Mouse (Mus musculus) ES-CJ7 (cell line): ENCODE data around the gene ccdc198.
"Not testable (repeated sequence)": the region's sequence is repeated elsewhere in the genome, so short reads cannot be mapped to it uniquely, and the experiment has no call there.

Experiments used
- DNase-seq: peaks from one replicate; pipeline ENCODE4 v3.0.0; 2011; ENCODE audit warnings: low read depth, low spot score

The ccdc198 gene

DNA sequence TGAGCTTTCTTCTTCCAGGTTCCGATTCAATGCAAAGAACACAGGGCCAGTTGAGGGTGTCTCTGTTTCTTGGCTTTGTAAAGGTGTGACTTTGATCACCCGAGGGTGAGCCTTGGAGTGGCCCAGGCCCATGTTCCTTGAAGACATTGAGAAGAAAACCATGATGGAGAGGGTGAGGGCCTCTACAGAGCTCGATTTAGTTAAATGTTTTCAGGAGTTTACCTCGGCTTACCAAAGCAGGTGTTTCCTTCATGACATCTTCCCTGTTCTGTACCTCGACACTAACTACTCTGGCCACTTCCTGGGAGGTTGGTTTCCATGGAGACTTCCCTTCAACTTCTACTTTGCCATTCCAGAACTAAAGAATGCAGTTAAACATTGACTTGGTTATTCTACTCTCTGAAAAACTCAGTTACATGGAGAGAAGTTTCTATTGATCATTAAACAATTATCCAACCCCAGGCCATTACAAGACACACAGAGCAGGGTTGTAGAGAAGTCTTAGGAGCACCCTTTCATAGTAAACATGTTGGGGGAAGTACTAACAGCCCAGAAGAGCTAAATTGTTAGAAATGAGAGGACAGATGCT lies at the start of gene ccdc198:
ccdc198 (minus strand) TSS at position 349 of the 589 bp plus-strand sequence.
- DNase-seq = no peak

DNA sequence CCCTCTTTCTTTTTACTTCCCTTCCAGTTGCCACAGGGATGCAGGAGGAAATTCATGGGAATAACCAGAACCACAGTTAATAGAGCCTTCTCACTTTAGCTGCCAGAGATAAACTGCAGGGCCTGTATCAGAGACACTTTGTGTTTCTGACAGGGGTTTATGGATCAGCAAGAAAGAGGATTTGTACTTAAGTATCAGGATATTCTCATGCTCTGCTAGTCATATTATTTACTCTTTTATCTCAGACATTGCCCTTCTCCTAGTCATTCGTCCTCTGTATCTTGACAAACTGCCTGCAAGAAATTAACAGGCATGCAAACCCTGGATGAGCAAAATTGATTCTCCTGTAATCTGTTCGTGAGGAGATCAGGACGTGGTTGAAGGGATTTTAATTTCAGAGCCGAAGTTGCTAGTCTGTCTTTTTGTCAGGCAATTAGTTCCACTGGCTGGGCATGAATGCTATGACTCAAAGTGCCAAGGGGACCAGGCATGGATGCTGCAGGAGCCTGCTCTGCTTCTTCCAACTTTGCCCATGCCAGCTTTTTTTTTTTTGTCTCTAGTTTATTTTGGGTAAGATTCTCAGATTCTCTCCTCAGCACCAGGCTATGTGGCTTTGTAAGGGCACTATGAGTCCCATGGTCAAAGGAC lies 48.7 kb upstream of the ccdc198 start:
- DNase-seq = no peak

DNA sequence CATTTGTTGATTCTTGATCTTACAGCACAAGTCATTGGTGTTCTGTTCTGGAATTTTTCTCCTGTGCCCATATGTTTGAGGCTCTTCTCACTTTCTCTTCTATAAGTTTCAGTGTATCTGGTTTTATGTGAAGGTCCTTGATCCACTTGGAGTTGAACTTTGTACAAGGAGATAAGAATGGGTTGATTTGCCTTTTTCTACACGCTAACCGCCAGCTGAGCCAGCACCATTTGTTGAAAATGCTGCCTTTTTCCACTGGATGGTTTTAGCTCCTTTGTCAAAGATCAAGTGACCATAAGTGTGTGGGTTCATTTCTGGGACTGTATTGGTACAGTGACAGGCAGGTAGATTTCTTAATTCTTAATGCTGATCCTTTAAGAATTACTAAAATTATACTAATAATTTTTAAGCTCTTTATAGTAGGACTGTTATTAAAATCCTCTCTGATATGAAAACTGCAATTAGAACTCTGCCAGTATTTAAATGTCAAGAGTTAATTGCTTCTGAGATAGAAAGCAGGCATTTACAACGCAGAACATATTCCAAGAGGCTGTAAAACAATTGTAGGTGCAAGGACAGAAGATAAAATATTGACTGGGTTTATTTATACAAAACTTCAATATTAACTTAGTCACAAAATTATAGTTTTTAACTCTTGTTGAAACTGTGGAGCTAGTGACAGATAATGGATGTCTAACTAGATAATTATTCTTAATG lies 44.9 kb upstream of the ccdc198 start:
- DNase-seq = no peak

DNA sequence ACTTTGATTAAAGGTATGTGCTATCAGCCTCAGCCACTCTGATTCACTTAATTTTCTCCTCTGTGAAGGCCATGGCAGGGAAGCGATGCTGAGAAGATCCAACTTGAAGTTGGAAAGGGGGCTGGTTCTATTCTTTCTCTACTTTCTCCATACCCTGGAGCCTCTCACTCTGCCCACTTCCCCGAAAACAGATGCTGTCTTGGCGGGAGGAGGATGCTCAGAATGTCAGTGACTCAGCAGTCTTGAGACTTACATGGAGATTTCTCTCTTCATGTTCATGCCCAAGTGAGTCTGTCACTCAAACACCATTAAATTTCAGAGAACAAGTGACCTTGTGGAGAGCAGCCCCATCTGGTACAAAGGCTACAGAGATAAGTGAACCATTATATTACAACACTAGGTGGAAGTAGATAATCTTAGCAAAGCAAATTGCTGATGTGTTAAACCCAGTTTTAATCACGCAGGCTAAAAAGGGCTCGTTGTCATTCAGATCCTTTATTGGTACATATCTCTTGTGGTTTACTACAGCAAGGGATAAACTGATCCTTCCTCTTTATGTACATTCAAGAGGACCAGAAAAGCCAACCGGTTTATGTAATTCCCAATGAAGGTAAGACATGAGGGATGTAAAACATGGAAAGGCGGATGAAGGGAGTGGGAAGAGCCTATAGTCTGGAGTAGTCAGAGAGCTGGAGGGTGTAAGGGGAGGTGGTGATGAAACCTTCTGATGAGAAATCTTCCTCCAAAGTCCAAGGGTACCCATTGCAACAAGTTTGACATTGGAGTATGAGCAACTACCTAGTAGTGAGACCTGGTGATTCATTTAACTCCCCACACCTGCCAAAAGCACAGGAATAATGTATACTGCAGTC lies 38.7 kb upstream of the ccdc198 start:
- DNase-seq = no peak

DNA sequence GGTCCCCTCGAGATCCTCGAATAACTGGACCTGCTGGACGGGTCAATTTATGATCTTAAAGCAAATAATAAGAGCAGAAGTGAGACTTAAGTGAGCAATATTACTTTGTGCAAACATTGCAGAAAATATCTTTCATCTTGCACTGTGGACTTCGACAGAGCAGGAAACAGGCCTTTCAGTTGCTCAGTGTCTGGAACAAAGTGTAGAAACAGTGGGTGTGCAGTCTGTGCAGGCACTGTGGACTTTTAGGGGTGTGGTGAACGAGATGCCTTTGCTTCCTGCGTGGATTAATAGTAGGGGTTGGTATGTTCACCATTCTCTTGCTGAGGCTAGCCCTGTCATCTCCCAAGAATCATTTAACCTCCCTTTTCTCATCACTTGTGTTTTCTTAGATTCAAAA lies 33.6 kb upstream of the ccdc198 start:
- no peak for DNase-seq

DNA sequence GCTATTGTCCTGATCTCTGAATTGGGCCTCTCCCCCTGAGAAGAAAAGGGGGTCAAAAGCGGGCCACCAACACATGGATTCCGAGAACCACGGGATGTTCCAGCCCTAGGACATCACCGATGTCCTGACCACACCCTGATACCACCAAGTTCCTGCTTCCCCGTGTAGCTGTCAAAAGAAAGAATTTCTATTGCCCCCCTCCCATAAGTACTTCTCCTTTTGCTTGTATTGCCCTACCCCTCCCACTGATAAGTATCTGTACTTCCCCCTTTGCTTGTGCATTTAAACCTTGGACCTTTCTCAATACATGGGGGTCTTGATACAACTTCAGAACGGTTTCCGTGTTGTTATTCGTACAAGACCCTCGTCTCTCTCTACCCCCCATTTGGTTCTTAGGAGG lies 33.2 kb upstream of the ccdc198 start:
- DNase-seq = not testable (repeated sequence)

DNA sequence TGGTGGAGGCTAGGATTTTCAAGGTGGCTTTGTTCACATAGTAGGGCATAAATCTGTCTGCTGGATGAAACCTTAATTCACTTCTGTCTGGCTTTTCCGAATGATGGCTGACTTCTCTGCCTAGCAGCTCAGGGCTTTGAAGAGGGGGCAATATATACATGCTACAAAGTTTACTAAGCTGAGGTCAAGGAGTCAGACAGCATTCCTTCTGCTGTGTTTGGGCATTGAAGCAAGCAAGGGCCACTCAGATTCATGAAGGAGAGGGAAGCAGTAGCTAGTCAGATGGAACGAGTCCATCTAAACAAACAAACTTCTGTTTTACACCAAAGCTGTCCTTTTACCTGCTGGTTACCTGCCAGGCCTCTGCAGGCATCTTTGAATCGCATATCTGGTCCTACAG lies 32.4 kb upstream of the ccdc198 start:
- DNase-seq = no peak

DNA sequence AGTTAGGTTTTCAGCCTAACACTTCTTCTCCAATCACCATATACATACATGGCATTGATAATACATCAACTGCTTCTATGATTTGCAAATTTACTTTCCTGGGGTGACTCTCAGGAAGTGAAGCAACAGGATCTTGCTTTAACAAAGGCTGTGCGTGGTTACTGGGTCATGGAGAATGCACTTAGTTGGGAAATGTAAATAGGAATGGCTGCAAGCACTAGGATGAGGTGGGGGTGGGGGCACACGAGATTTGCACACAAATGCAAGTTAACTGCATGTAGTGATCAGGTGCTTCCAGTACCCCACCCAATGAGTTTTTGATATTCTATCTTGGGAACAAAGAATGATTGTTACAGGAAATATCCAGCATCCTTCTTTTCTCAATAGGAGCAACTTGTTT lies 30.1 kb upstream of the ccdc198 start:
- DNase-seq = peak; percentile 90

DNA sequence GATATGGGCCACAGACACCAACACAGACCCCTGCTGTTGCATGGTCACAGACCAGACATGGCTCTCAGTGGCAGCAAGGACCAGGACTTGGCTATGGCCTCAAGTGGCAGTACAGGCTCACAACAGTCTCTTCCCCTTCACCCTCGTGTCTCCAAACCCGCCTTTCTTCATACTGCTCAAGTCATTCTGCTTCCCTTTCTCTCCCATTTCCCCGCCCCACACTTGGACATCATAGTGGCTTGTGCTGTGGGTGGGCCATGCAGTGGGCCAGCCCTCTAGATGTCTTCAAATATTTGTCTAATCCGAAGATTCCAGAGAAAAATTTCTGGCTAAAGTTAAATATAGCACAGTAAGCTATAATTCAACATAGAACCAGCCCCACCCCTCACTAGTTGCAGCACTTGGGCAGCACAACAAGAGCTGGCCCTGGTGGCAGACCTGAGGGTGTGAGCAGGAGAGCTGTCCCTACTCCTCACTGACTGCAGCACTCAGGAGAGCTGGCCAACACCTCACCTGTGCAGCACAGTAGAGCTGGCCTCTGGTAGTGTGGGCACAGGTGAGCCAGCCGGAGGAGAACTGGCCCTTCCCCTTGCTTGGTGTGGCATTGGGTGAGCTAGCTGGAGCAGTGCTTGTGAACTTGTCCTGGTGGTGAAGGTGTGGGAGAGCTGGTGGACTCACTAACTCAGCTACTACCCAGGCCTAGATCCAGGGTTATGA lies 20.2 kb upstream of the ccdc198 start:
- no peak for DNase-seq

DNA sequence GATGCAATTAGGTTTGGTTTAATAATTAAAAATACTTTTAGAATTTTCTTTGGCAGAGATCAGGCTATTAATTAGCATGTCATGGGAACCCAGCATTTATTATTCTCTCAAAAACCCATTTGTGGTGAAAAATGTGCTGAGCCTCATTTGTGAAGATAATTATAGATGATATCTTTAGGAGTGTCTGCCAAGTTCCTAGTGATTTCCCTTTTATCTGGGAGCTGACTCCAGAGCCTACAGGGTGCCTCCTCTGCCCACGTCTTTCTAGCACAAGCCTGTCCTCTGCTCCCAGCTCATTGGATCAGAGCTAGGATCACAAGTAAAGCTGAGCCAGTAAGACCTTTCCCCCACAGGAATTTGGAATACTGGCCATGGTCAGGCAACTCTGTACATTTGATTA lies 3.8 kb downstream of the ccdc198 start:
- DNase-seq = no peak

DNA sequence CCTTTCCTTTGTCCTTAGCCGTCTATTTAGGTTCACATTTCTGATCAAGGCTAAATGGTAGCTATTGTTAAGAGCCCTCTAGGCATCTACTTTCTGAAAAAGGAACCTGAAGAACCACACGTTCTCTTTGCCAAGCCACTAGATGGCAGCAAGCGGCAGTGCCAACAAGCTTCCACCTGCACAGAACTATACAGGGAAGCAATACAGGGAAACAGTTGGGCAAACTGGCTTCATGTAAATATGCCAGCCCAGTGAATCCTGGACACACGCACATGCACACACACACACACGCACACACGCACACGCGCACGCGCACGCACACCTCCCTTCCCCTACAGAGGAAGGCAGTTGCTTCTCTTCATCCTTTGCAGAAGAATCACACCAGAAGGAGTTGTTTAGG lies 7.1 kb downstream of the ccdc198 start:
- peak; percentile 71 for DNase-seq

DNA sequence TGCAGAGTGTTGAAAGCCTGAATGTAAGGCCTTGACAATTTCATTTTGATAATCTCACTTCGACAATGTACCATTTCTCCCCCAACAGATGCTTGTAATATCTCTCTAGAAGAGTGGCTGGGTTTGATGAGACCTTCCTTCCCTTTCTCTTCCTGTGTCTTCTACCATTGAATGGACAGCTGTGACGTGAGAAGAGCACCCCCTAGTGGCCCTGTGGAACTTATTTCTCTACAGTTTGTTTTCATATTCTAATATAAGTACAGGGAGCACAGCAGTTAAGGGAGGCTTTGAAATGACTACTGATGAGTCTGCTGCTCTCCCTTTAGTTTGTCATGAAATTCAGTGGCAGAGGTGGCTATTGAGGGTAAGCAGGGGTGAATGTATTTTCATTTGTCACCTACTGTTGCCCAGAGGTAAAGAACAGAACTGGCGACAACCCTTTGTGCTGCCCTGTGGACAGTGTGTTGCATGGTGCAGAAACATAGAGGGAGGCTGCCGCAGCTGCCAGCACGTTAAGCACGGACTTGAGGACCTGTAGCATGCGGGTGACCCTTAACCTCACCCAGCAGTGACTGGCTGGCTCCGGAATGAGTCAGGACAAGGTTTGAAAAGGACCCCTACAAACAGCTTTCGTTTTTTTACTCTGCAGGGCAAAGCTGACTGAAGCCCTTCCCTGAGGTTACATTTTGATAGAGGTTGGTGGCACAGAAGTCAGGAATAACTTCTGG lies 10.3 kb downstream of the ccdc198 start:
- DNase-seq = peak; percentile 71

DNA sequence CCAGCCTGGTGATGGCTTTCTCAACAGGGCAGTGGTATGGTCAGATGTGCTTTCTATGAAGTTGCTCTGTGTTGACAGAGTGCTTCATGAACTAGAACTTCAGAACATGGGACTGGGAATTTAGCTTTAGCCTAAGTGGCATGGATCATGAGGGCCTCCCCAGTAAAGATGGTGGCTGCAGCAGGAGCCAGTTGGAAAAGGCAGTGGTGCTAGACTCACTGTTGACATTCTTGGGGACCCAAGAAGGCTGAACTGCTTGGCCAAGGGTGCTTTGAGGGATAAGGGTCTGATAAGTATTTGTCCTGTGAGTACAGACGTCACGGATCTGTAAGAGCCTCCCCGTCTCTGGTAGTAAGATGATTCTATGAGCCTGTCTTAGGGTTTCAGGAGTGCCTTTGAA lies 13.4 kb downstream of the ccdc198 start:
- no peak for DNase-seq

DNA sequence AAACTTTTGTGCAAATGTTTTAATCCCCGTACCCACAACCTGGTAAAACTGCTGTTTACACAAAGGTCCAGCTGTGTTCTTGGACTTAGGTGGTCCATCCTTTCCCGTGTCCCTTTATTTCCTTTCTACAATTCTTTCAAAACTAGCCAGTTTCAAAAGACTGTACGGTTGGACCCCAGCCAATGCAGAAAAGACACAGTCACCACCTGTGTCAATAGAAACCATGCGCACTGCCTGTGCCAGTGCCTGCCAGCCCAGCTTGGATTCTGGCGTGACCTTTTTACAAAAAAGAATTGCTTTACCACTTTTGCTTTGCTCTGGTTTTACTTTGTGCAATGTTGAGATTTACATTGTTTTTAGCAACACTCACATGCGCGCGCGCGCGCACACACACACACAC lies 18.3 kb downstream of the ccdc198 start:
- no peak for DNase-seq

DNA sequence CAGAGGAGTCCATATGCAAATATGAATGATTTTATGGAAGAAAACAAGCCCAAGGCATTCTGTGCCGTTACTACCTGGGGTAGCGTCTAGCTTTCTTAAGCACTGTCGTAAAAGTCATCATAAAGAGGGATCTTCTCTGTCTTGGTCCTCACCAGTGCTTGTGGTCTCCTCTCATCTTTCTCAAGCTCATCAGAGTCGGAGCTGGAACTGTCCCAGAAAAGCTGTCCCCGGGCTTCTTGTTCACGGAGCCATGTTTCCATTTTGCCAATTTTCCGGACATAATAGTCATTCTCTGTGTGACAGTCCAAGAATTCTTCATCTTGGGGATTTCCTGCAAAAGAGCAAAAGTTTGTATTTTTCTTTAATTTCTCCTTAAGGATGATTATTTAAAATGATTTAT lies 18.8 kb downstream of the ccdc198 start:
- no peak for DNase-seq

DNA sequence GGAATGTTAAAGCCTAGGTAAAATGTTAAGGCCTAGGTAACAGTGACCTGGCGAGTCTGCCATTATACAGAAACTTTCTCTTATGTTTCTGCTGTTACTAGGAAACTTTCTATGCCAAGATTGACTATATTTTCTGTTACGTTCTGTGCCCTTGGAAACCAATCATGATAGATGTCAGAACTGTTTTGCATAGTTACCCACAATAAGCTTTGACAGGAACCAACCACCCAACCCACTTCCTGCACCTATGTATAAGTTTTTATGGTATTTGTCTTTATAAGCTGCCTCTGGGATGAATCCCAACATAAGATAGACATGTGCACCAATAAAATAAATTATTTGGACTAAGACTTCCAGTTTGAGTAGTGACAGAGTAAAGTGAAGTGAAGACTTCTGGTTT lies 23.5 kb downstream of the ccdc198 start:
- no peak for DNase-seq

DNA sequence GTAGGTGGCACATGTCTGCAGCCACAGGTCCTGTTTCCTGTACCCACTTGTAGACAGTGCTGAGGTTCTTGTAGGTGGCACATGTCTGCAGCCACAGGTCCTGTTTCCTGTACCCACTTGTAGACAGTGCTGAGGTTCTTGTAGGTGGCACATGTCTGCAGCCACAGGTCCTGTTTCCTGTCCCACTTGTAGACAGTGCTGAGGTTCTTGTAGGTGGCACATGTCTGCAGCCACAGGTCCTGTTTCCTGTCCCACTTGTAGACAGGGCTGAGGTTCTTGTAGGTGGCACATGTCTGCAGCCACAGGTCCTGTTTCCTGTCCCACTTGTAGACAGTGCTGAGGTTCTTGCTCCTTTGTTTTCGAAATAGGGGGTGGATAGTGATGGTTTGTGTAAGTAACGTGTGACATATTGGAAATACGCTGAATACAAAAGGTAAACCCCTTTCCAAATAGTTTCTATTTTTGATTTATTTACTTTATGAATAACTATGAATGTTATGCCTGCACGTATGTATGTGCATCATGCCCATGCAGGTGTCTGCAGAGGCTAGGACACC lies 25.7 kb downstream of the ccdc198 start:
- DNase-seq = not testable (repeated sequence)

DNA sequence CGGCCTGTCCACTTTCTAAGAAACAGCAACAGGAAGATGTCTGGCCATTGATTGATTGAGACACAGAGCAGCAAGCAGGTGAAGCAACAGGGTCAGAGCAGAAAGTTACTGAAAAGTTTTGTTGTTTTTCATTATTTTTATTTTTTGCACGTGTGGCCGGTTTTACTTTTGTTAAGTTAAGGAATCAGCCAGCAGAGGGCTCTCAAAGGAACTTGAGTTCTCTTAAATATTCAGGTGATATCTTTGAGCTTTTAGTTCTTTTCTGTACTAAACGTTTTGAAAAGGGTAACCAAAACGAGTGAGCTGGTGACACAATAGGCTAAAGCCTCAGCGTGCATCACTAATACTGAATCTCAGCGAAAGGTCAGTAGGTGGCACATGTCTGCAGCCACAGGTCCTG lies 26.6 kb downstream of the ccdc198 start:
- no peak for DNase-seq

DNA sequence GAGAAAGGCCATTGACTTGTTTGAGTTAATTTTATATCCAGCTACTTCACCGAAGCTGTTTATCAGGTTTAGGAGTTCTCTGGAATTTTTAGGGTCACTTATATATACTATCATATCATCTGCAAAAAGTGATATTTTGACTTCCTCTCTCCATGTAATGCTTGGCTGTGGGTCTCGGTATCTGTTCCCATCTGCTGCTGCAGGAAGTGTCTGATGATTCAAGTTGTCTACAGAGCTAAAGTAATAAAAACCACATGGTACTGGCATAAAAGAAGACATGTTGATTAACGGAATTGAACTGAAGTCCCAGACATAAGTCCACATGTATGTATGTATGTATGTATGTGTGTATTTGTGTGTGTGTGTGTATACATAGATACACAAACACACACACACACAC lies 35.1 kb downstream of the ccdc198 start:
- DNase-seq = not testable (repeated sequence)

DNA sequence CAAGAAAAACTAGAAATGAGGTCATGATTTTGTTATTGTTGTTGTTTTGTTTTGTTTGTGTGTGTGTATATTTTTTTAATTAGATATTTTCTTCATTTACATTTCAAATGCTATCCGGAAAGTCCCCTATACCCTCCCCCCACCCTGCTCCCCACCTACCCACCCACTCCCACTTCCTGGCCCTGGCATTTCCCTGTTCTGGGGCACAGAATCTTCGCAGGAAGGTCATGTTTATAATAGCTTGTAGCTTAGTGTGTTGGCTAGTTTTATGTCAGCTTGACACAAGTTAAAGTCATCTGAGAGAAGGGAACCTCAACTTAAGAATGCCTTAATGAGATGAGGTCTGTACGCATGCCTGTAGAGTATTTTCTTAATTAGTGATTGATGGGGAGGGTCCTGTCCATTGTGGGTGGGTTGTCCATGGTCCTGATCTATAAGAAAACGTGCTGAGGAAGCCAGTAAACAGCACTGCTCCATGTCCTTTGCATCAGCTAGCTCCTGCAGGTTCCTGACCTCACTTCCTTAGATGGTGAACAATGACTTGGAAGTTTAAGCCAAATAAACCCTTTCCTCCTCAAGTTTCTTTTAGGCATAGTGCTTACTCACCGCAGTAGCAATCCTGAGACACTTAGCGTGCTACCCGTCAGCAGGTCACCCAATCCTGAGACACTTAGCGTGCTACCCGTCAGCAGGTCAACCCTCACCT lies 44.0 kb downstream of the ccdc198 start:
- peak; percentile 6 for DNase-seq
